31 mouse cellular contexts compared by ENCODE assay signal in the genomic region with DNA sequence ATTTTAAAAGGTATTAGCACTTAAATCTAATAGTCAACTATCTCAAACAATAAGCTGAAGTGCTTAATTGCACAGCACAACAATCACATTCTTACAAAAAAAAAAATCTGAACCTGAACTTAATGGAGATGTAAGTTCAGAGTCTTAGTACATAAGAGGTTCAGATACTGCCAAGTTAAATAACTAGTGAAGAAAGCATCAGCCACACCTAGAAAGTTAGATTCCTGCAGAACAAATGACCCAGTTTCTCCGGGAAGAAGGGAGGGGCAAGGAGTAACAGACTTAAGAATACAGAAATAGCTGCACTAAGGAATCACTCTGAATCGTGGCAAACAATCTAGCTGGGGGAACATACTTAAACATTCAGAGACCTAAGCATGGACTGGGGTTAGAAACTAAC. TPM values are rescaled to one million over a fixed set of nuclear protein-coding genes. Genes with fewer than 3 reads are reported as not detected.
DNase-seq lines count a peak whose midpoint lies in the region; ATAC-seq and TF ChIP-seq lines count a peak whose summit lies in the region.
"Had no signal": no experiment of that assay in that cellular context is flagged by ENCODE, and none has a peak within 500 bp of the region (broad histone marks: within the 10 kb centered on the region; RNA-seq: fewer than 3 reads in every experiment).

No protein-coding gene starts in this region.

- no peak overlapping the region for H3K9ac ChIP-seq in lung, postnatal 0 days (replicated peaks; ENCODE audit: low read depth)
- H3K9ac ChIP-seq: embryonic facial prominence, embryonic 12.5 days; hindbrain, embryonic 12.5 days; intestine, embryonic 15.5 days; liver, embryonic 13.5 days; lung, embryonic 14.5 days; midbrain, embryonic 12.5 days; neural tube, embryonic 13.5 days had no signal

- no peak overlapping the region for H3K4me2 ChIP-seq in lung, postnatal 0 days (replicated peaks; ENCODE audit: low read depth, low read length)
- H3K4me2 ChIP-seq in myocyte (ENCODE audit: low read depth), result peak overlapping the region; percentile 18
- H3K4me2 ChIP-seq: embryonic facial prominence, embryonic 12.5 days; hindbrain, embryonic 12.5 days; intestine, embryonic 15.5 days; liver, embryonic 13.5 days; lung, embryonic 14.5 days; midbrain, embryonic 12.5 days; neural tube, embryonic 13.5 days had no signal

- WGBS in lung, postnatal 0 days, result 32% methylated on average over 2 of the region's 2 CpGs

- TF ChIP-seq CTCF in lung, postnatal 0 days (IDR thresholded peaks at IDR 0.05), result no peak

- peak; percentile 92 for ATAC-seq in lung, postnatal 0 days
- ATAC-seq: forebrain, embryonic 14.5 days; hindbrain, postnatal 0 days; intestine, embryonic 15.5 days had no signal

- peak overlapping the region; percentile 83 for H3K27ac ChIP-seq in lung, postnatal 0 days (ENCODE audit: low read length)
- H3K27ac ChIP-seq: embryonic facial prominence, embryonic 12.5 days; hindbrain, embryonic 12.5 days; hindbrain, postnatal 0 days; intestine, embryonic 15.5 days; liver, embryonic 13.5 days; midbrain, embryonic 12.5 days; neural tube, embryonic 13.5 days had no signal

- H3ac ChIP-seq in myocyte (ENCODE audit: control insufficient read depth, insufficient read length), result no peak overlapping the region

- peak; percentile 23 to 62 for DNase-seq in lung, adult 18-20 months
- DNase-seq in lung, postnatal 14 days, result no peak
- peak; percentile 95 for DNase-seq in lung, postnatal 0 days (ENCODE audit: low spot score)
- no peak for DNase-seq in ovary, adult 18-20 months (ENCODE audit: low spot score)
- no peak for DNase-seq in ovary, postnatal 36 days (ENCODE audit: low spot score)
- no peak for DNase-seq in thymus, postnatal 0 days (ENCODE audit: low spot score)
- DNase-seq: adrenal gland, adult 2 months; cerebellum, adult 11 months; cerebellum, adult 9-10 months; cerebellum, postnatal 36 days; embryo, embryonic 11 days; heart, postnatal 14 days; kidney, adult 2 months; kidney, postnatal 36 days; layer of hippocampus, postnatal 36 days; left cerebral cortex, postnatal 4 days; liver, embryonic 13.5 days; lung, embryonic 14.5 days; retina, postnatal 1 day; right cerebral cortex, postnatal 14 days; thymus, adult 2 months; thymus, postnatal 4 days had no signal

- TF ChIP-seq EP300 in lung, postnatal 0 days (IDR thresholded peaks at IDR 0.05), result peak; percentile 73

- H3K4me3 ChIP-seq in lung, postnatal 0 days (ENCODE audit: low read depth, low read length), result no peak overlapping the region
- no peak overlapping the region for H3K4me3 ChIP-seq in myocyte
- H3K4me3 ChIP-seq: embryonic facial prominence, embryonic 12.5 days; hindbrain, embryonic 12.5 days; intestine, embryonic 15.5 days; liver, embryonic 13.5 days; megakaryocyte, embryonic 14.5 days; midbrain, embryonic 12.5 days; neural tube, embryonic 13.5 days had no signal

- no peak for TF ChIP-seq POLR2A in myocyte (IDR thresholded peaks at IDR 0.05; ENCODE audit: insufficient read length, low read depth)

- H3K9me3 ChIP-seq in lung, postnatal 0 days (ENCODE audit: low read length), result no peaks in the 10 kb centered on the region
- H3K9me3 ChIP-seq: embryonic facial prominence, embryonic 12.5 days; intestine, embryonic 15.5 days; liver, embryonic 13.5 days; megakaryocyte, embryonic 14.5 days; midbrain, embryonic 12.5 days; neural tube, embryonic 13.5 days had no signal

- H3K79me2 ChIP-seq in myocyte (ENCODE audit: control insufficient read depth, insufficient read depth), result peaks cover 29% of the 10 kb centered on the region

- H3K4me1 ChIP-seq in lung, postnatal 0 days (ENCODE audit: insufficient read depth, low read depth, low read length), result no peaks in the 10 kb centered on the region; the same call in 1 of the 2 replicates
- H3K4me1 ChIP-seq: embryonic facial prominence, embryonic 12.5 days; hindbrain, embryonic 12.5 days; intestine, embryonic 15.5 days; midbrain, embryonic 12.5 days; neural tube, embryonic 13.5 days had no signal

- no peaks in the 10 kb centered on the region for H3K27me3 ChIP-seq in lung, postnatal 0 days (replicated peaks; ENCODE audit: insufficient read depth, low read length)
- no peaks in the 10 kb centered on the region for H3K27me3 ChIP-seq in myocyte (ENCODE audit: control insufficient read depth, insufficient read depth, insufficient read length)
- H3K27me3 ChIP-seq: embryonic facial prominence, embryonic 12.5 days; hindbrain, embryonic 12.5 days; intestine, embryonic 15.5 days; liver, embryonic 13.5 days; megakaryocyte, embryonic 14.5 days; midbrain, embryonic 12.5 days; neural tube, embryonic 13.5 days had no signal

- H3K36me3 ChIP-seq in lung, postnatal 0 days (ENCODE audit: insufficient read depth, low read length), result 0 out of 2 replicates have a peak, but pooled peaks cover 2% of the 10 kb centered on the region
- no peaks in the 10 kb centered on the region for H3K36me3 ChIP-seq in myocyte (ENCODE audit: control insufficient read depth, insufficient read depth)
- H3K36me3 ChIP-seq: embryonic facial prominence, embryonic 12.5 days; hindbrain, embryonic 12.5 days; intestine, embryonic 15.5 days; midbrain, embryonic 12.5 days had no signal

TF ChIP-seq in myocyte, 11 proteins besides CTCF, POLR2A, EP300 and RAD21:
- TF ChIP-seq USF1 (IDR thresholded peaks at IDR 0.05; ENCODE audit: low read depth), result no peak
- TF ChIP-seq E2F4 (IDR thresholded peaks at IDR 0.05; ENCODE audit: insufficient read depth), result no peak
- no peak for TF ChIP-seq CEBPB (IDR thresholded peaks at IDR 0.05; ENCODE audit: insufficient read depth, poor library complexity, severe bottlenecking)
- TF ChIP-seq REST (IDR thresholded peaks at IDR 0.05; ENCODE audit: insufficient read depth, insufficient read length), result no peak
- no peak for TF ChIP-seq MYOG (IDR thresholded peaks at IDR 0.05; ENCODE audit: control insufficient read depth in 1 of 3, insufficient read depth in 1 of 3, insufficient read length in 2 of 3, low read depth in 2 of 3)
- TF ChIP-seq MYOD1 (IDR thresholded peaks at IDR 0.05; ENCODE audit: control insufficient read depth in 1 of 3, insufficient read length in 2 of 3, low read depth in 2 of 3), result no peak

RNA-seq across cellular contexts. Expression of gene Adam17, which starts 10.7 kb away (rescaled TPM):
- 34.4 and 38.7 TPM in 2 replicates for polyA plus RNA-seq in lung, postnatal 0 days (2015; fragmentation: Nextera tagmentation; extraction: Ambion mirVana)
- polyA plus RNA-seq in myocyte (2012; fragmentation: generic; extraction: Trizol), result 13.4 TPM
- 34.1 and 37.4 TPM in 2 replicates for polyA plus RNA-seq in thymus, postnatal 0 days (2015; fragmentation: Nextera tagmentation; extraction: Ambion mirVana)

RNA-seq across cellular contexts. Expression of gene Iah1, which starts 46.5 kb away (rescaled TPM):
- polyA plus RNA-seq in lung, postnatal 0 days (2015; fragmentation: Nextera tagmentation; extraction: Ambion mirVana), result 111 and 112 TPM in 2 replicates
- polyA plus RNA-seq in myocyte (2012; fragmentation: generic; extraction: Trizol), result 79.5 TPM
- polyA plus RNA-seq in thymus, postnatal 0 days (2015; fragmentation: Nextera tagmentation; extraction: Ambion mirVana), result 73.0 and 74.7 TPM in 2 replicates

RNA-seq across cellular contexts. Expression of gene Ywhaq, which starts 54.8 kb away (rescaled TPM):
- polyA plus RNA-seq in lung, postnatal 0 days (2015; fragmentation: Nextera tagmentation; extraction: Ambion mirVana), result 395 and 416 TPM in 2 replicates
- 156 TPM for polyA plus RNA-seq in myocyte (2012; fragmentation: generic; extraction: Trizol)
- 361 and 392 TPM in 2 replicates for polyA plus RNA-seq in thymus, postnatal 0 days (2015; fragmentation: Nextera tagmentation; extraction: Ambion mirVana)

Comparison
In these comparisons a context has a peak if more than half of its experiments do, and no peak if none do; other contexts are left out.
1. DNase-seq: peak in lung, adult 18-20 months (2 of 2) and lung, postnatal 0 days (single experiment); none in lung, postnatal 14 days (single experiment), ovary, adult 18-20 months (single experiment), ovary, postnatal 36 days (single experiment) and thymus, postnatal 0 days (single experiment).